Mouse (Mus musculus) heart, postnatal 36 days (tissue): ENCODE data around the gene Ift80. TPM values are rescaled to one million over a fixed set of nuclear protein-coding genes. Genes with fewer than 3 reads are reported as not detected.
"Not testable (repeated sequence)": the region's sequence is repeated elsewhere in the genome, so short reads cannot be mapped to it uniquely, and the experiment has no call there.

Source experiments
- DNase-seq, 2 experiments: peaks; one replicate each; pipeline ENCODE4 v3.0.0; 2021 to 2022
- intact Hi-C: fragments of 180-260 bp; cut with DNase I; formaldehyde crosslinking; loops from one replicate; pipeline ENCODE4 v1.15.1; 2025
- total RNA-seq, 2 experiments: library from RNA; stranded (reverse); gene quantifications; 2 replicates each; pipeline ENCODE4 v1.2.3; 2021

Gene Ift80
- total RNA-seq, result 1 to 10 TPM; 4.8 to 6.0 TPM

DNA sequence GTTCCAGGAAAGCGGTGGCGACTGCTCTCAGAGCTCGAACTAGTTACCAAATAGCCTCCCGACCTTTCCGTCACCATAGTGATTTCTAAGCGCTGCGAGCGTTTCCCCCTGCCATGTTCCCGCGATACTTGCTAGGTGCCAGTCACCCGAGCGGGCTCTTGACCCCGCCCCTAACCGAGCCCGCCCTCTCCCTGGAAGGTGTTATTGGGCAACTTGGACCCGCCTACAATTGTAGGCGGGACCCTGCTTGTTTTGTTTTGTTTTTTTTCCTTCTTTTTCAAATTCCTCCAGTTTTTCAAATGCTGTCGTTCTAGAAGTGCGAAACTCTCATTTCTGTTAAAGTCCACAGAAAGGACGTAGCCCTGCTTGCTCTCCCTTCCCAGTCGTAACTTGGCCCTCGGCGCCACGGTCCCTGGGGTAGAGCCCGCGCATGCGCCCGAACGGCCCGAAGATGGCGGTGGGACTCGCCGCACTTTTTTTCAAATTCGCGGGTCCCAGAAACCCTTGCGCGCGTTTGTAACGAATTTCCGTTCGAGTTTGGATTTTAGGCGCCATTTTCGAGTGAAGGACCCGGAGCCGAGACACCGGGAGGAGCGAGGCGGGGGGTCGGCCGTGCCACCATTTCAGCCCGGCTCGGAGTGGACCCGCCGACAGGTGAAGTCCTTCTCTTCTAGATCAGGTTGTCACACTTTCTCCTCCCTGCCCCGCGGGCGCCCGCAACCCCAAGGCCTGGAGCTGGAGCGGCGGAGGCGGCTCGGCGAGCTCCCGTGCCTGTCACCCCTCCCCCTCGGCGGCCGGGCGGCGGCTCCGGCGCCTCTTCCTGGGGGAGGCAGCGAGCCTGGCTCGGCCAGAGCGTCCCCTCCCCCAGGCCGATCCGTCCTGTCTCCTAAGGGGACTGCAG, at the start of gene Ift80, which contains the start of gene Smc4:
TSS of gene Ift80 (minus strand) at position 134 of the 901 bp plus-strand sequence.
TSS of gene Smc4 (plus strand) at position 302 of the 901 bp plus-strand sequence.
- intact Hi-C loops, result loop anchor here (2.0 to 10.0 kb wide), 3 partner anchors 122 to 510 kb away; partner anchors contain the start of genes Kpna4 and Ppm1l
- peak; percentile 95 to 96 for DNase-seq

DNA sequence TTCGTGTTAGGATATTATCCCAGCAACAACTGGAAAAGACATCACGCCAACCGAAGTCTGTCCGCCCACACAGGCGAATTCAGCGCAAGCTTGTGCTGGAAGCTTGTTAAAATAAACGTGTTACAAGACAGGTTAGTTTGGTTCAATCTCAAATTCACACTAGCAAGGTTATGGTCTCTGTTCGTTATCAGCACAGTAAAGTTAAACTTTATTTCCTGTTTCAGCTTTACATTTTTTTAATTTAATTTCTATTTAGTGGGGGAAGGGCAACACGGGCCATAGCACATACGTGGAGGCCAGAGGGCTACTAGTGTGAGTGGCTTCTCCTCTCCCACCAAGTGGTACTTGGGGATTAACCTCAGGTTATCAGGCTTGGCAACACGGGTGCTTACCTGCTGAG, 47.5 kb upstream of the Ift80 start:
- no peak for DNase-seq

DNA sequence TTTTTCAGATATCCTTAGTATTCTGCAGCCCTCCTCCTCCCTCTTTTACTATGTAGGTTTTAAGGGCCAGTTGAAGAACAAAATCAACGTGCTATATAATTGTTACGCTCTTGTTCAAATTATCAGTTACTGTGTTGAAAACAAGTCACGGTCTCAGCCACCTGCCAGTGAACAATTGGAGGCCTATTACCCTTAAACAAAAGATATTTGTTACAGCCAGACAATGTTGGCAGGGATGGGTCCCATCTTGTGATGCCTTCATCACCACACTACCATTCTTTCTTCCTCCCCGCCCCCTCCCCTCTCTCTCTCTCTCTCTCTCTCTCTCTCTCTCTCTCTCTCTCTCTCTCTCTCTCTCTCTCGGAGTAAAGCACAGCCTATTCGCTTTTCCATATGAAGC, 44.6 kb upstream of the Ift80 start:
- intact Hi-C loops, result no loop called here
- no peak for DNase-seq

More for the DNA sequence above, 47.5 kb upstream of the Ift80 start:
- intact Hi-C loops, result no loop called here

DNA sequence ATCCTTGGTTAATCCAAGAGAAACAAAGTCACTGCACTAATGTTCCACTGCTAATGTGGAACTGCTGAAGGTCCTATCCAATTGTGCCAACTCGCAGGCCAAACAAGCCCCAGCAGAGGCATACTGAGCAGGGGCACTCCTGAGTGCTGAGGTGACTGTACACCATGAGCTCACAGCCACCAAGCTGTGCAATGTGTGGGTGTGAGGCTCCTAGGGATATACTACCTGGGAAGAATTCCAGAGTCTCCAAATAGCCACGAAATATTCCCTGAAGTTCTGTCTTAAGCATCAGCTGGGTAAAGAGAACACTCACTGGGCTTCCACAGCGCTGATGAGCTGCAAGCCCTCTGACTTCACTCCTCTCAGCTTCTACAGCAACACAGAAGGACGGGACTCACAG, 43.3 kb upstream of the Ift80 start:
- intact Hi-C loops, result no loop called here
- no peak for DNase-seq

DNA sequence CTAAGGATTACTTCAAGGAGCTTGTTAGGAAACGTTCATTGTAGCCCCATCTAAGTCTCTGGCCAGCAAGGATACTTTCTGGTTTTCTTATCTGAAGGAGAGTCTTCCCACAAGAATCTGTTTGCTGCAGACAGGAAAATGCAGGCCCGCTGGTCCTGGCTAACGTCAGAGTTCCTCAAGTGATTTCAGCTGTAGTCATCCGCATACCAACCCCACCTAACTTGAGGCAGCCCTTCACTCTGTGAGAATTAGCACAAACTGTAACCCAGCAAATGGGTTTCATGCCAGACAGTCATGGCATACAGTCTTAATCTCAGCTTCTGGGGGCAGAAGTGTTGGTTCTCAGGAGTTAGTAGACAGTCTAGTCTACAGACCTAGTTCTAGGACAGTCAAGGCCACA, 42.1 kb upstream of the Ift80 start:
- DNase-seq, result no peak
- intact Hi-C loops, result no loop called here

DNA sequence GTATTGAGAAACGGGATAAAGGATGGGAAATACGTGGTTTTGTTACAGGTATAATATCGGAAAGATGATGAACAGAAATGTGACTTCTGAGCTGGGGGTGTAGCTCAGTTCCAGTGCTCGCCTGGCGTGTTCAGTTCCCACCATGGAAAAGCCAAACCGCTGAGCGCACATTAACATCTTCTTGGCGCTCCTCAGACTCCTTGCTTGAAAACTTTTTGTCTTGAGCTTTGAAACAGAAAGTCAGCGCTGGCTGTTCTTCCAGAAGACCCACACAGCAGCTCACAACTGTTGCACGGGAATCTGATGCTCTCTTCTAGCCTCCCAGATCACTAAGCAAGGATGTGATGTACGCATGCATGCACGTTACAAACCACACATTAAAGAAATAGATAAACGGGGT, 41.4 kb upstream of the Ift80 start:
- intact Hi-C loops, result loop anchor here (1.0 to 2.0 kb wide), 2 partner anchors 17 to 82 kb away; partner anchors contain the start of gene Kpna4
- peak in 1 of 2 experiments; percentile 15 for DNase-seq

DNA sequence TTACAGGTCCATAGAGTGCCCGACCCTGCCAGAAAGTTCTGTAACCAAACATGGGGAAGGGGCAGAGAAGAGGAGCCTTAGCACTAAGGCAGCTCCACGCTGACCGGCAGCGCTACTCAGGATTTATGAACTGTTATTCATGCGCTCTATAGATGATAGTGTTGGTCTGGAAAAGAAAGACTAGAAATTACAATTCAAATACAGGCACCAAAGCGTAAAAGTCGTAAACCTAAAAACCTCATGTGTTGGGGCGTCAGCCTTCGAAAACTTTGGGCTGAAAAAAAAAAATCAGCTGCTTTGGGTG, 41.0 kb upstream of the Ift80 start:
- intact Hi-C loops, result loop anchor here (1.0 to 2.0 kb wide), 2 partner anchors 17 to 82 kb away; partner anchors contain the start of gene Kpna4
- DNase-seq, result no peak

DNA sequence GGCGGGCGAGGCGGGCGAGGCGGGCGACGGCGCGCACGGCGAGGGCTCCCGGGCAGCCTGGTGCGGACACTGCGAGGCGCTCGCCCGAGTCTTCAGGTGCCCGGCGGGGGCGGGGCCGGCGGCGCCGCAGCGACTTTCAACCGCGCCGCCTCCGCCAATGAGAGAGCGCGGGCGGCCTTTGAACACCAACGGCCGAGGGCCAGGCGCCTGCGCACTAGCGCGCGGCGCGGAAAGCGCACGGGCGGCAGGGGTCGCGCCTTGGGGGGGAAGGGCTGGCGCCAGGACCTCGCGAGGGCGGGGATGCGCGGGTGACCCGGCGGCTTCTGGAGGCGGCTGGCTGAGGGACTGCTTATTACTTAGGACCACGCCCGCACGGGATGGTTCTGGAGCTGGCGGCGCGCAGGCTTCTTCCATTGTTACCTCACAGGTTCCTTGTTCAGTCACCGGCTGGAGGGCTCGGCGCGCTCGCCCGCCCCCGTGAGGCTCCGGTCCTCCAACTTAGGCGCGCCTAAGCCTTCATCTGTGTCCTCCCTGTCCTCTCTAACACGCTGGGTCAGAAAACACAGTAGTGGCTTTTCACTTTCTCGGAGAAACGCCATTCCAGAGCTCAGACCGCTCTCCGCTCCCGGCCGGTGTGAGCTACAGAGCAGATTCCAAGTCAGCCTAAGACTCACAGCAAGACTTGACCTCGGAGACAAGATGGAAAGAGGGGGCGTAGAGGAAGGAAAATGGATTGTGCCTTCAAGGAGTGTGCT, 40.5 kb upstream of the Ift80 start, which contains the start of gene Trim59:
TSS of gene Trim59 (minus strand) at position 111 of the 755 bp plus-strand sequence.
- intact Hi-C loops, result loop anchor here (1.0 to 2.0 kb wide), 2 partner anchors 18 to 82 kb away; partner anchors contain the start of gene Kpna4
- DNase-seq, result peak; percentile 87 to 91

DNA sequence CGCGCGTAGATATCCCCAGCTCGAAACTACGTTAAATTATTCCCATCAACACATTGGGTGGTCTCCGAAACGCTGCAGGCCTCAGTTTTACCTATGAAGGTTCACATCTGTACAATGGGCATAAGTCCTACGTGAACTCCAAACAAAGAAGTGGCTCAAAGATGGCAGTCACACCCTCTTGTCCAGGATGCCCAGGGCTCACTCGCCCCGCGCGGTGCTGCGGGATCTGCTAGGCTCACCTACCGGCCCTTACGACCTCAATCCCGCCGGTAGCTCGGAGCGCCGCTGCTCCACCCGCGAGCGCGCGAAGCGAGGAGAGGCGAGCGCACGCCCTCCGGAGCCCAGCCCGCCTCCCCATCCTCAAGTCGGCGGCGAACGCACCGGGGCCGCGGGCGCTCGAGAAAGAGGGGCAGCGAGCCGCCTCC, 39.8 kb upstream of the Ift80 start:
- no peak for DNase-seq
- intact Hi-C loops, result loop anchor here (2.0 kb wide), 1 partner anchor 19 kb away; no protein-coding TSS in a partner anchor

DNA sequence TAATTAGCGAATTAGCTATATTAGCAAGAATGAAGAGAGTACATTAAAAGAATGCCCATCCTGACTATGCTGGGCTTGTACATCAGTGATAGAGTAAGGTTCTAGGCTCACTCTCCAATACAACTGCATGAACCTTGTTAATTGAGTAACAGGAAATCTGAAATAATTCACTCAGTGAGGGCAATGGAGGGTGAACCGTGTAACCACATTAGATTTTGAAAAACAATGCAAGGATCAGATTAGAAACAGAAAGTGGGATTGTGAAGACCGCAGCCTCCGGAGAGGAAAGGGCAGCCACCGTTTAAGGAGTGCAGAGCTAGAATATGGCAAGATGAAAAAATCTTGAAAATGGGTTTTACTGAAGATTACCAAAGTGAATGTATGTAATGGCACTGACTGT, 36.9 kb upstream of the Ift80 start:
- no peak for DNase-seq
- intact Hi-C loops, result loop anchor here (2.0 kb wide), 1 partner anchor 34 kb away; no protein-coding TSS in a partner anchor

DNA sequence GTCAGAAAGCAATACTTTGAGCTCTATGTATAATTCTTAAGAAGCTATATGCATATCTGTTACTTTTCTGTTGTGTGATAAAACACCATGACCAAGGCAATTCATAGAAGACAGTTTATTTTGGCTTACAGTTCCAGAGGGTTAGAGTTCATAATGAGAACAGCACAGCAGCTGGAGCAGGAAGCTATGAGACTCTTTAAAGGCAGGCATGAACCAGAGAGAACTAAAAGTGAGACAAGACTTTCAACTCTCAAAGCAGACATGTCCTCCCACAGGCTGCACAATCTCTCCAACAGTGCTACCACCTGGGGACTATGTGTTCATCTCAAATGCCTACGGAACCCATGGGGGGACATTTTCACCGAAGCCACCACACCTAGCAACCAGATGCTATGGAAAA, 35.7 kb upstream of the Ift80 start:
- intact Hi-C loops, result loop anchor here (2.0 kb wide), 1 partner anchor 33 kb away; no protein-coding TSS in a partner anchor
- DNase-seq, result no peak

DNA sequence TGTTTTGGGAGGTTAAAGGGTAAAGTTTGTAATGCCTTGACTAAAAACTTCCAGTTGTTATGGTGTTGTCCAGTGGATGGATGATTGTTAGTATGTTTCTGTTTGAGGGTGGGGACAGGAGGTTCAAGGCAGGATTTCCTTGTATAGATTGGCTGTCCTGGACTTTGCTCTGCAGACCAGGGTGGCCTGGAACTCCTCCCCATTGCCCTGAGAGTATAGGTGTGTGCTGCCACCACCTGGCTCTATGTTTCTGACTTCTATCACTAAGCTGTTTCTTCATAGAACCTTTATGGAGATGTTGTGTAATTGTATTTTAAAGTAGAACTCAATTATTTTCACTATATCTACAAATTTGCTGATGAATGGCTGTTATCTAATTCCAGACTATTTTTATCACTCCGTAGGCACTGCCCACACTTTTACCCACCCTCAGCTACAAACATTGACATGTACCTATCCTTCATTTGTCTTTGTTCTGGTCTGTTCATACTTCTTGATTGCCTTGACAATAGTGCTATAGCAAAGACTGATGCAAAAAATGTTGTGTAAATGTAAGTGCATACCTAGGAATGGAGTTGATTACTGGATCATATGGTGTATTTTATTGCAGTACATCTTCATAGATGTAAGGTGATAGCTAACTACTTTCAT, 21.9 kb upstream of the Ift80 start:
- DNase-seq, result no peak
- intact Hi-C loops, result no loop called here

DNA sequence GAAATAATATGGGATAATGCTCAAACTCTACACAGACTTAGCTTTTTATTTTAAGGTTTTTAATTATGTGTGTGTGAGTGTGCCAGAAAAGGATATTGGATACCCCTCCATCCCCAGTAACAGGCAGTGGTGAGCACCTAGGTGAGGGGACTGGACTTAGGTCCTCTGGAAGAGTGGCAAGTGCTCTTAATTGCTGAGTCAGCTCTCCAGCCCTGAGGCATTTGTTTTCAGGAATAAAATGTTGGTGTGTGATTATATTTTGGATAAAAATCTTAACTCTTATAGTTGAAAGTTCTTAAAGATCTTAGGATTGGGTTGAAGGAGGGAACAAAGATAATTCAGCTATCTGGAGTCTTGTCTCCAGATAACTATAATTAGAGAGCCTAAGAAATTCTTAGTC, 16.4 kb upstream of the Ift80 start:
- no peak for DNase-seq
- intact Hi-C loops, result no loop called here

DNA sequence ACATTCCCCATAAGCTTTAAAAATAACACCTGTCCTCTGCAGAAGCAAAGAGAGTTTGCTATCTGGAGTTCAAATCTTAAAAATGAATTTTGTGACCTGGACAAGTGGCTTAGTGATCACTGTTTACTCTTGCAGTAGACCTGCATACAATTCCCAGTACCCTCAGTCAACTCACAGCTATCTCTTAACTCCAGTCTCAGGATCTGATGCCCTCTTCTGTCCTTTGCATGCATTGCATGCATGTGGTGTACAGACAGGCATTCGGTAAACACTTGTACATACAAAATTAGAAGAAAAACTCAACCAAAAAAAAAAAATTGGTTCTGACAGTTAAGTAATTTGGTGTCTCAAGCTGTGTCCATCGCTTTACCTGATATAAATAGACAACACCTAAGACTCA, 15.9 kb upstream of the Ift80 start:
- intact Hi-C loops, result no loop called here
- no peak for DNase-seq

DNA sequence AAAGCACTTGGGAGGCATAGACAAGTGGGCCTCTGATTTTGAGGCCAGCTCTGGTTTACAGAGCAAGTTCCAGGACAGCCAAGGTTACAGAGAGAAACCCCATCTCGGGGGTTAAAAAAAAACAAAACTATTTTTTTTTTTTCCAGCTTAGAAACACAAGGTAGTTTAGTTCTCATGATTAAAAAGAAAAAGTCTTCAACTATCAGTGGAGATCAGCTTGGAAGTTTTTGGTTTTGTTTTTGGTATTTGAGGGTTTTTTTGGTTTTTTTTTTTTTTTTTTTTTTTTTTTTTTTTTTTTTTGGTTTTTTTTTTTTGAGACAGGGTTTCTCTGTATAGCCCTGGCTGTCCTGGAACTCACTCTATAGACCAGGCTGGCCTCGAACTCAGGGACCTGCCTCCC, 14.3 kb upstream of the Ift80 start:
- not testable (repeated sequence) for DNase-seq

DNA sequence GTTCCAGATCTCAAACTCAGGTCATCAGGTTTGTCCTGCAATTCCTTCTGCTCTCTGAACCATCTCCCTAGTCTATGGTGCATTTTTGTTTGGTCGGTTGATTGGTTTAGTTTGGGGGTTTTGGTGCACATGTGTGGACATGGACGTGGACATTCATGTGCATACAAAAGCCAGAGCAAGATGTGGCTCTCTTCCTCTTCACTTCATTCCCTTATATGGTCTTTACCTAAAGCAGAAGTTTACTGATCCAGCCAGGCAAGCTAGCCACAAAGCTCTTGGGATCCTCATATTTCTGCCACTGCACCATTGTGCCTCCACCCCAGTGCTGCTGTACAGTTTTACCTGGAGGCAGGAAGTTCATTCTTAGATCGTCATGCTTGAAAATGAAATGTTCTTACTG, 12.8 kb upstream of the Ift80 start:
- intact Hi-C loops, result no loop called here
- no peak for DNase-seq

More for the DNA sequence above, 14.3 kb upstream of the Ift80 start:
- intact Hi-C loops, result not testable (repeated sequence)

DNA sequence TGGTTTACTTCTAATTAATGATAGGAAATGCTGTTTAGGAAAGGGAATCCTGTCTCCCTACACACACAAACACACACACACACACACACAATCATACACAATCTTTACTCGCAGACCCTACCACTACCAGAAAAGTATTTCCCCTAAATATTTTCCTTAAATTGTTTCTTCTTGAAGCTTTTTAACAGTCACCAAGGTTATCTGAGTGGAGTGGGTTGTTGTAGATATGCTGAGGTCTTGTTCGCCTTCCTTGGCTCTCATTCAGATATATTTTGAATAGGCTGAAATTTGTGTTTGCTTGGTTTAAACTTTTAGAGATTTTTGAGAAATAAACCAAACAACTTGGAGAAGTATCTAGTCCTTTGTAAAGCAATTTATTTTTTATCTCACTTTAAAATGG, 4.5 kb upstream of the Ift80 start:
- no peak for DNase-seq
- intact Hi-C loops, result loop anchor here (5.0 to 10.0 kb wide), 2 partner anchors 308 to 514 kb away; partner anchors contain the start of gene Ppm1l

DNA sequence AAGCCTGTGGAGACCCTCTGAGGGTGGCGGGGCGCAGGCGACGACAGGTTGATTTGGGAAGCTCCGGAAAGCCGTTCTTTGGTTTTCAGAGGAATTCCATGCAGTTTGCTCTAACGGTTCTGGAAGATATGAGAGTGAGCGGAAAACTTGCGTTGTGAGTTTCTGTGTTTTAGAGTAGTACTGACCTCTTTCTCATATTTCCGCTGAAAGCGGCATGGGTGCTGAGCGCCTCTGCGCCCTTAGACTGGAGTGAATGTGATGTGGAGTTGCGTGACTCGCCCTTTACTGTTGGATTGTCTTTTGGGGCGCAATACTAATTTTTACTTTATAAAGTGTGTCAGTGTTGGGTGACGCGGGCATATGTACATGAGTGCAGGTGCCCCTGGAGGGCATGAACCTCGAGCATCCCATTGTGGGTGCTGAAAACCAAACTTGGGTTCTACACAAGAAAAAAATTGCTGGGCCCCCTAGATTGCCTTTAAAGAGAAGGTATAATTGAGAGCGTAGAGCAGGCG, 1.9 kb upstream of the Ift80 start:
- no peak for DNase-seq
- intact Hi-C loops, result loop anchor here (2.0 to 10.0 kb wide), 3 partner anchors 34 to 512 kb away; partner anchors contain the start of gene Ppm1l

DNA sequence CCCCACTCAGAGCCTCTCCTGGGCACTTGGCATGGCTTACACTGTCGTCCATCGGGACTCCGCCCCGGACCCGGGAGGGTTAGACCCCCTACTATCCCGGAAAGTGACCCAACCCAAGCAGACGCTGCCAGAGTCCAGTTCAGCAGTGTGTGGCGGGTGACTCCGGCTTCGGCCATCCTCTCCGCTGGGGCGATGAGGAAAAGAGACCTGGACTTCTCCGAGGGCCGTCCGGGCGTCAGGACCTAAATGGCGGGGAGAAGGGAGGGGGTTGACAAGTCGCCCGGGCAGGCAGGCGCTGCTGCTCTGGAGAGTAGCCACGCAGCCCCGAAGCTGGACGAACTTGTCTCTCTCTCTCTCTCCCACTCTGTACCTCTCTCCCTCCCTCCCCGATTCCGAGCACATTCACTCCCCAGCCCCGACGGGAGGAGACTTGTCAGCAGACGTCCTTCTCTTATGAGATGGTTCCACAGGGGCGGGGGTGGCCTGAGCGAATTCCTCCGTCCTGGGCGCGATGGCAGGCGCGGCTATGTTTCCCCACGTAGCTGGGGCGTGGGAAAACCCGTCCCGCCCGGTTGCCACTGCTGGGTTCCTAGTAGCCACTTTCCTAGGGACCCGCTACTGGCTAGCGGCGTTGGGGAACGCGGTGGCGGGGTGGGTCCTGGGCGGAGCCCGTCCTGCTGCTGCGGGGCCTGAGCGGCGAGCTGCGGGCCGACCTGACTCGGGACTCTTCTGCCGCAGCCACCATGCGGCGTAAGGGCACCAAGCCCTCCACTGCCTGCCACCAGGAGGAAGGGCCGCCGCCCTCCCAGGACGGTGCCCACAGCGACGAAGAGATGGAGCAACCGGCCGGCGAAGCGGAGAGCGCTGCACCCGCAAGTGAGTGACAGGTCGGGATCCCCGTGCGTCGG, 1.2 kb upstream of the Ift80 start:
- peak; percentile 57 to 67 for DNase-seq
- intact Hi-C loops, result loop anchor here (2.0 to 10.0 kb wide), 4 partner anchors 35 to 511 kb away; partner anchors contain the start of genes Kpna4 and Ppm1l
